Mouse (Mus musculus) testis, postnatal 10 days (tissue): ENCODE results near the gene Pcyox1.

ENCODE experiments used
- DNase-seq: peaks from one replicate; pipeline ENCODE4 v3.0.0; 2021; ENCODE audit warnings: low spot score

Pcyox1 gene

GRCm38 (mm10) chr6:86396581-86397256, at the start of gene Pcyox1:
Gene Pcyox1 (minus strand): TSS chr6:86397154.
- DNase-seq = peak; percentile 95

GRCm38 (mm10) chr6:86445551-86445950, 48.6 kb upstream of the Pcyox1 start:
- DNase-seq = no peak

DNA sequence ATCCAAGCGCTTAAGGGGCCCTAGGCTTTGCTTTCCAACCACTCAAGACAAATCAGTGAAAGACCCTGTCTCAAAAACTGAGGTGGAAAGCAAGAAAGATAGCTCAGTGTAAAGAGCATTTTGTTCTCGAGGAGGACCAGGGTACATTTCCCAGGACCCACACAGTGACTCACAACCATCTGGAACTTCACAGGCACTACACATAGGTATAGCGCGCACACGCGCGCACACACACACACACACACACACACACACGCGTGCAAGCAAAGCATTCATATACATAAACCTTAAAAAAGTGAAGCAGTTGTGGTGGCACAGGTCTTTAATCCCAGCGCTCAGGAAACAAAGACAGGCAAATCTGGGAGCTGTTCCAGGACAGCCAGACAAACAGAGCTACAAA, 44.6 kb upstream of the Pcyox1 start:
- DNase-seq = no peak

GRCm38 (mm10) chr6:86439531-86439930, 42.6 kb upstream of the Pcyox1 start:
- no peak for DNase-seq

GRCm38 (mm10) chr6:86439119-86439496, 42.2 kb upstream of the Pcyox1 start:
- DNase-seq = no peak

- DNase-seq = peak; percentile 92
Observed at GRCm38 (mm10) chr6:86438272-86439118, 41.5 kb upstream of the Pcyox1 start, which contains the start of gene C87436. Gene C87436 (plus strand): TSS chr6:86438374.

- DNase-seq = peak; percentile 70
Observed at GRCm38 (mm10) chr6:86437711-86438110, 40.8 kb upstream of the Pcyox1 start.

DNA sequence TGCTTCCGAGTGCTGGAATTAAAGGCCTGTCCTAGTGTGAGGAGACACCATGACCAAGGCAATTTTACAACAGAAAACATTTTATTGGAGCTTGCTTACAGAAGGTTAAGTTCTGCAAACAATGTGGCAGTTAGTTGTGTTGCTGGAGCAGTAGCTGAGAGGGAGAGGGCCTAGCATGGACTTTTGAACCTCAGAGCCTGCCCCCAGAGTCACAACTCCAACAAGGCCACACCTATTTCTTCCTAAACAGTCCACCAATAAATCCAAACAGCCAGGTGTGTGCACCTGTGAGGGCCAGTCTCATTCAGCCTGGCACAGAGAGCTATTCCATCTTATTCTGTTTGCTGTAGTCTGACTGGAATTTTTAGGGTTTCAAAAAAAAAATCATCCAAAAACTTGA, 36.7 kb upstream of the Pcyox1 start:
- no peak for DNase-seq

- DNase-seq = no peak
Observed at GRCm38 (mm10) chr6:86431531-86431930, 34.6 kb upstream of the Pcyox1 start.

- no peak for DNase-seq
Observed at GRCm38 (mm10) chr6:86426358-86426757, 29.4 kb upstream of the Pcyox1 start, which contains the start of gene Gm44790. Gene Gm44790 (plus strand): TSS chr6:86426658.

DNA sequence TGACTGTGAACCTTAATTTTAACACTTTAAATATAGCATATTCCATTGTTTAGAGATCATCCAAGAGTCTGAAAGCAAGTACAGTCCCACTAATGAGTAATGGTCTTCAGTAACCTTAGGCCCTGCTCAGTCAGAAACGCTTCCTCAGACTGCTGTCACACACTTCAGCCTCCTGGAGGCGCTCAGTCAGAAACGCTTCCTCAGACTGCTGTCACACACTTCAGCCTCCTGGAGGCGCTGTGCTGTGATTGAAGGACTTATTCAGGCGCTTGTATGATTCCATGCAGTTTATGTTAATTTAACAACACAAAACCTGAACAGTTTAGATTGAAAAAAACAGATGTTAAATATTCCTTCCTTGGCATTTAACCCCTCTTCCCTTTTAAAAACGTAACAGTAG, 23.5 kb upstream of the Pcyox1 start:
- no peak for DNase-seq

DNA sequence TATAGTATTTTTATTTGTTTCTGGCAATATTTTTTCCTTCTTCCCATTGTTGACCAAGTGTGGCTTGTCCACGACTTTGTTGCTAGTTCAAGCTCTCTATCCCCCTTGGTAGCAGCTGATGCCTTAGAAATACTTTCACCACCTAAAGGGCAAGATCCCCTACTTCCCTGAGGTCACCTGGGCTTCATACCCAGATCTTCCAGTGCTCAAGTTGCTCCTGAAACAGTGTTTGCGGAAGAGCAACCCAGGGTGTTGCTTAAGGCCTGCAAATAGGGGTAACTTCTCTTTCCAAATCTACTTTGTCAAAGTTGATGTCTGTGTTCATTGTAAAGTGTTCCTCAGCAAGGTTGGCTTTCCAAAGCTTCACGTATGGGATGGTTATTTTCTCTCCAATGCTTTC, 22.3 kb upstream of the Pcyox1 start:
- no peak for DNase-seq

DNA sequence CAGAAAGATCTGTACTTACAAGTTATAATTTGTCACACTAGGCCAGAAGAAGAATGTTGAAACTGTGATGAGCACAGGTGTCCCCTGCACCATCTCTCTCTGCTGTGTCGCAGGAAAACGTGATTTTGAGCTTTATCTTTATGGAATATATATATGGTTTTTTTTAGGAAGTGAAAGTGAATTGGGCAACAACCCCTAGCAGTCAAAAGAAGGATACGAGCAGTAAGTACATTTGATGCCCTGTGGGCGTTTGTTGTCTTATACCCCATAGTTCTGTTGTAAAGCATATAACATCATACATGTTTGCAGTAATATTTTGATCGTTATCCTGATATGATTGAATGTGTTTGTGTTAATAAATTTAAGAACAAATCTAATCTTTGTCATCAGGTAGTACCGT, 21.8 kb upstream of the Pcyox1 start:
- DNase-seq = no peak

DNA sequence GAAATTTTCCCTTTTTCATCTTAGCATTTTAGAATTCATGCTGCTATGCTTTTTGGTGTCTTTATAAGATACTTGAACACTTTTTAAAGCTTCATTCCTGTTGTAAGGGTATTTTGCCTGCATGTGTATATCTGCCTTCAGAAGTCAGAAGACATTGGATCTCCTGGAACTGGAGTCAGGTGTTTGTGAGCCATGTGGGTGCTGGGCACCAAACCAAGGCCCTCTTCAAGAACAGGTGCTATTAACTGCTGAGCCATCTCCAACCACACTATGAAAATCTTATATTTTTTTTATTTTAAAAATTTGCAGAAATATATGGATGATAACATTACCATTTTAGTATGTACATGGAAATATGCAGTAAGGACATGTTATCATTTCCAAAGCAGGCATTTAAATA, 9.4 kb upstream of the Pcyox1 start:
- no peak for DNase-seq

DNA sequence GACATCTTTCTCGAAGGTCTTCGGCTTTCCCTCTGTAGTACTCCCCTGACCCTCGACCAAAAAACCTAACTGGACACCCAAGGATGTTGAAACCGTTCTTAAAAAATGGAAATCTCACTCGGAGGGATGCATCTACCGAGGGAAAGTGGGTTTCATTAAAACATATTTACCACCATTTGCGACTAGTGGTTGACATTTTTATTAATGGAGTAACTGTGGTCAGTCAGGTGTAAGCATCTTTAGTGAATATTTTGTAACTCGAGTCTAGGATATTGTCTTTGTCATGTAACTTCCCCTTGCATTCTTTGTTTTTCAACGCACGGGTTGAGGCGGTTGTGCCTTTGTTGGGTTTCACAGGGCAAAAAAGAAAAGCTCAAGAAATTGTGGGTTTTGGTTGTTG, 8.0 kb upstream of the Pcyox1 start:
- no peak for DNase-seq

DNA sequence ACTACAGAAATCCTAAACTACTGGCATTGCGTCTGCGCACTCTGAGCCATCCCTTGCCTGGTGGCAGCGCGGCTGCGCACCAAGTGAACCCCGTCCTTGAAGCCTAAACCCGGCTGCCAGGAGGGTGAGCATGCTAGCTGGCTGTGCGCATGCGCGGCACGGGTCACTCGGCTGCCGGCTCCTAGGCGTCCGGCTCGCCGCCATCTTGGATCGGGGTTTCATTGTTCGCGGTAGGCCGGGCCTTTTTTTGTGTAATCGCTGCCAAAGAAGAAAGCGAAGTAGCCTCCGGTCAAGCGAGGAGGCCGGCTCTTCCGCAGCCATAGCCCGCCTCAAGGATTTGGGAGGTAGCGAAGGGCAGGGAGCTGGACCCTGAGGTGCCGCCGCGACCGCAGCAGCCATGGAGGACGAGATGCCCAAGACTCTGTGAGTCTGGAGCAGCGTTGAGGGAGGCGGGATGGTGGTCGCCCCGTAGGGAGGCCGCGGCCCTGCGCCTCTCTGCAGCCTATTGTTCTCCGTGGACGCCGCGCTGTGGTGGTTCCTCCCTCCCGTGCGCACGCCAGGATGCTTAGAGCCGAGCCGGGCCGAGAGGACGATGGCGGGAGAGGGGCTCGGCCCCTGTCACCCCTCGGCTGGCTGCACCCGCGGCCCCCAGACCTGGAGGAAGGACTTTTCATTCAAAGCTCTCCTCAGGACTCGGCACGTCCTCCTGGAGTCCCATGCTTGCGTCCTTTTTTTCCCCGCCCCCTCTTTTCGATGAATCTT, 7.3 kb upstream of the Pcyox1 start, which contains the start of gene Tia1:
Tia1 (plus strand) TSS at position 120 of the 762 bp plus-strand sequence.
- peak; percentile 97 for DNase-seq

- DNase-seq = peak; percentile 91
Observed at GRCm38 (mm10) chr6:86403728-86404099, 6.8 kb upstream of the Pcyox1 start.

GRCm38 (mm10) chr6:86402681-86403607, 6.0 kb upstream of the Pcyox1 start:
- DNase-seq = no peak

- DNase-seq = peak; percentile 76
Observed at GRCm38 (mm10) chr6:86400972-86401371, 4.0 kb upstream of the Pcyox1 start.

DNA sequence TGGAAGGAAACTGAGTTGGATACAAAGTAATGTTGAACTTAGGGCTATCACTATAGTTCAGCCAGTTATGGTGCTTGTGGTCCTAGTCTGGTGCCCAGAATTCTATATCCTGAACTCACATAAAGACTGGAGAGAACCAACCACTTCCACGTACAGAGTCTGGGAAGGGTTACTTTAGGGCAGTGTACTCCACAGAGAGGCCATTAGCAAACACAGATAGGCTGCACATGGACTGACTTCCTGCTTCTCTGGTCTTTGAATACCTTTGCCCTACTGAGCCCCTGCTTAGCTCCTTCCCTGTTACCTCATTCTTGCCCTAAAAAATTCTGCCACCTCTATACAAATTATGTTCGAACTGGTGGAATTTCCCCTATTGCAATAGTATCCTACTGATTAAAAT, 3.0 kb upstream of the Pcyox1 start:
- no peak for DNase-seq

DNA sequence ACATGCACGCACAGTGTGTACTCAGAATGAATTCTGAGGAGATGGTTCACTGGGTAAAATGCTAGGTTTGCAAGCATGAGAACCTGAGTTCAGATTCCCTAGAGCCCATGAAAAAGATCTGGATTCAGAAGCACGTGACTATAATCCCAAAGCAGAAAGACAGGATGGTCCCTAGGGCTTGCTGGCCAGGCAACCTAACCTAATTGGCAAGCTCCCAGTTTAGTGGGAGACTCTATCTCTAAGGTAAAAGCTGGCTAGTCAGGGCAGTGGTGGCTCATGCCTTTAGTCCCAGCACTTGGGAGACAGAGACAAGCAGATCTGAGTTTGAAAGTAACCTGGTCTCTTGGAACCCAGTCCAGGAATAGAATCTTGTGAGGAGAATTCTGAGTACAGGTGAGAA, 2.0 kb upstream of the Pcyox1 start:
- DNase-seq = no peak
